Mouse (Mus musculus): ENCODE data around the gene Crybg1. TPM values are rescaled to one million over a fixed set of nuclear protein-coding genes. Genes with fewer than 3 reads are reported as not detected.
"Not testable (repeated sequence)": the region's sequence is repeated elsewhere in the genome, so short reads cannot be mapped to it uniquely, and the experiment has no call there.

Crybg1 gene
- total RNA-seq, 2 experiments from 2014 or later, result 1.8 to 2.1 TPM

GRCm38 (mm10) chr10:43980742-43981141 lies 167.9 kb downstream of the Crybg1 start:
- DNase-seq; intact Hi-C loops (cut with DNase I): not testable (repeated sequence)

GRCm38 (mm10) chr10:43980080-43980479 lies 168.6 kb downstream of the Crybg1 start:
- no peak for DNase-seq
- intact Hi-C loops (cut with DNase I), result no loop called here

- intact Hi-C loops (cut with DNase I), result no loop called here
- peak; percentile 5 to 20 for DNase-seq
These were observed 171.3 kb downstream of the Crybg1 start for GRCm38 (mm10) chr10:43977353-43977752.

GRCm38 (mm10) chr10:43973244-43973643 lies 175.4 kb downstream of the Crybg1 start:
- intact Hi-C loops (cut with DNase I), result no loop called here
- DNase-seq, result no peak

- intact Hi-C loops (cut with DNase I), result no loop called here
- DNase-seq, result no peak
These were observed 183.7 kb downstream of the Crybg1 start for GRCm38 (mm10) chr10:43964943-43965342.

GRCm38 (mm10) chr10:43953942-43954341 lies 194.7 kb downstream of the Crybg1 start:
- DNase-seq, result peak; percentile 58 to 76
- intact Hi-C loops (cut with DNase I), result loop anchor here (1.0 to 5.0 kb wide), 5 partner anchors 49 to 1093 kb away; no protein-coding TSS in a partner anchor

- DNase-seq, result no peak
- intact Hi-C loops (cut with DNase I), result no loop called here
These were observed 203.2 kb downstream of the Crybg1 start for GRCm38 (mm10) chr10:43945435-43945834.

GRCm38 (mm10) chr10:43943736-43944135 lies 204.9 kb downstream of the Crybg1 start:
- intact Hi-C loops (cut with DNase I), result no loop called here

GRCm38 (mm10) chr10:43939136-43939662 lies 209.5 kb downstream of the Crybg1 start:
- DNase-seq, result no peak
- intact Hi-C loops (cut with DNase I), result no loop called here

More at GRCm38 (mm10) chr10:43943736-43944135, 204.9 kb downstream of the Crybg1 start:
- DNase-seq, result no peak

- no peak for DNase-seq
- intact Hi-C loops (cut with DNase I), result no loop called here
These were observed 220.1 kb downstream of the Crybg1 start for GRCm38 (mm10) chr10:43928596-43928995.

- no peak for DNase-seq
- intact Hi-C loops (cut with DNase I), result no loop called here
These were observed 220.9 kb downstream of the Crybg1 start for GRCm38 (mm10) chr10:43927736-43928135.

- DNase-seq; intact Hi-C loops (cut with DNase I): not testable (repeated sequence)
These were observed 222.9 kb downstream of the Crybg1 start for GRCm38 (mm10) chr10:43925776-43926175.

GRCm38 (mm10) chr10:43923096-43923495 lies 225.6 kb downstream of the Crybg1 start:
- intact Hi-C loops (cut with DNase I), result no loop called here

GRCm38 (mm10) chr10:43918696-43919608 lies 229.7 kb downstream of the Crybg1 start:
- intact Hi-C loops (cut with DNase I), result loop anchor here (1.0 kb wide), 1 partner anchor 344 kb away; no protein-coding TSS in a partner anchor
- peak; percentile 82 to 90 for DNase-seq

More at GRCm38 (mm10) chr10:43923096-43923495, 225.6 kb downstream of the Crybg1 start:
- no peak for DNase-seq

GRCm38 (mm10) chr10:43916737-43917136 lies 231.9 kb downstream of the Crybg1 start:
- intact Hi-C loops (cut with DNase I), result no loop called here
- no peak for DNase-seq

GRCm38 (mm10) chr10:43916181-43916580 lies 232.5 kb downstream of the Crybg1 start:
- intact Hi-C loops (cut with DNase I), result no loop called here
- no peak for DNase-seq

- intact Hi-C loops (cut with DNase I), result no loop called here
- DNase-seq, result no peak
These were observed 236.4 kb downstream of the Crybg1 start for GRCm38 (mm10) chr10:43912236-43912635.

- DNase-seq, result no peak
- intact Hi-C loops (cut with DNase I), result no loop called here
These were observed 237.8 kb downstream of the Crybg1 start for GRCm38 (mm10) chr10:43910873-43911142.

GRCm38 (mm10) chr10:43910032-43910872 lies 238.4 kb downstream of the Crybg1 start:
- intact Hi-C loops (cut with DNase I), result no loop called here
- DNase-seq, result no peak

GRCm38 (mm10) chr10:43904569-43904968 lies 244.1 kb downstream of the Crybg1 start:
- no peak for DNase-seq
- intact Hi-C loops (cut with DNase I), result loop anchor here (5.0 kb wide), 1 partner anchor 327 kb away; the partner anchor contains the start of gene Cd24a

Data from heart, postnatal 10 days (tissue).